Mouse (Mus musculus): ENCODE measurements around the gene Ugt1a9. TPM values are rescaled to one million over a fixed set of nuclear protein-coding genes. Genes with fewer than 3 reads are reported as not detected.

Gene Ugt1a9
- total RNA-seq, 1 experiment = not detected

DNA sequence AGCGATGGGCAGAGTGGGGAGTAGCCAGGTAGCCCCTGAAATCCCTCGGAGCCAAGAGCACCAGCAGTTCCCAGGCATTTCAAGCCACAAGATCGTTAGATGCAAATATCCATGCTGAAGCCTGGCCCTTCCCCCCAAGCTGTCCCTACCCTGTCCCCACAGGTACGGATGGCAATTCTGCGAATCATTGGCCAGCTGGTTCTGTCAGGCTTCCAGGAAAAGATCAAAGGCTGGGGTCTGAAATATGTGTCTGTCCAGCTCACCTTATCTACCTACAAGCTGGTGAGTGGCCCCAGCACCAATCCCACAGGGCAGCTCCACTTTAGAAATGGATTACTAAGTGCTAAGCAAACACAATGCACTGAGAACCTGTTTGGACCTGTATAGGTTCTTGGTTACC lies 166.7 kb downstream of the Ugt1a9 start:
- no peaks in the 10 kb centered on the region for H3K9me3 ChIP-seq (ENCODE audit: control insufficient read depth, insufficient read depth, low read depth, low read length)

DNA sequence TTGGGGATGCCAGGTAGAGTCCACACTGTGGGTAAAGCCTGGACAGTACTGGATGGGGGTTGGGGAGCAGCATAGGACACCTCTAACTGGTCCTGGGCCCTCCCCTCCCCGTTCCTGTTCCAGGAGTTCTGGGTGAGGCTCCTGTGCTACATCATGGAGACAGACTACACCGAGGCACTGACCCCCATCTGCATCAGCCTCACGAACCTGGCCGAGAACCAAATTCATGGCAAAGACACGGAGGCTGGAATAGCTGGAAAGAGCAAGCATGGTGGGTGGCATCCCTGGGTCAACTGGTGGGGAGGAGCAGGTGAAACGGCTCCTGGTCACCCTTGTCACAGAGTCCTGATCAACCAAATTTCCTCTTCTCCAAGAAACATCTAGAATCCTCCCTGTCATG lies 168.2 kb downstream of the Ugt1a9 start:
- in situ Hi-C loops (cut with MboI; ENCODE audit: low sequenced_read_pairs in 2 of 2, unreplicated experiment in 2 of 2) = no loop called here
- TF ChIP-seq ZNF384 (IDR thresholded peaks at IDR 0.05; ENCODE audit: low read depth, low read length) (no peak), HCFC1 (IDR thresholded peaks at IDR 0.05; ENCODE audit: borderline replicate concordance, insufficient read depth, low read length) (no peak), MAFK (IDR thresholded peaks at IDR 0.05; ENCODE audit: insufficient read depth, low read depth, low read length) (no peak), ZC3H11A (IDR thresholded peaks at IDR 0.05; ENCODE audit: borderline replicate concordance, low read depth, low read length) (no peak), CHD2 (IDR thresholded peaks at IDR 0.05; ENCODE audit: low read depth, low read length) (no peak)
- Histone ChIP-seq H3K9me3 (ENCODE audit: control insufficient read depth, insufficient read depth, low read depth, low read length) (no peaks in the 10 kb centered on the region), H3K4me1 (ENCODE audit: control insufficient read depth in 2 of 2, insufficient read depth in 2 of 2, low read length in 2 of 2, poor library complexity in 1 of 2) (no peaks in the 10 kb centered on the region), H3K36me3 (ENCODE audit: control insufficient read depth, insufficient read depth, low read length, poor library complexity, severe bottlenecking) (no peaks in the 10 kb centered on the region), H3K27ac (ENCODE audit: insufficient read depth, low read depth, low read length, poor library complexity, severe bottlenecking) (no peak overlapping the region), H3K4me3 (ENCODE audit: insufficient read depth in 1 of 2, low read depth in 1 of 2, low read length in 2 of 2, poor library complexity in 1 of 2, severe bottlenecking in 1 of 2) (no peak overlapping the region), H3K9ac (ENCODE audit: insufficient read depth, low read depth, low read length, poor library complexity, severe bottlenecking) (no peak overlapping the region)
- DNase-seq (ENCODE audit: low read depth, low spot score) = no peak

More for the DNA sequence above, 166.7 kb downstream of the Ugt1a9 start:
- Histone ChIP-seq H3K36me3 (ENCODE audit: control insufficient read depth, insufficient read depth, low read length, poor library complexity, severe bottlenecking) (no peaks in the 10 kb centered on the region), H3K9ac (ENCODE audit: insufficient read depth, low read depth, low read length, poor library complexity, severe bottlenecking) (no peak overlapping the region), H3K4me1 (ENCODE audit: control insufficient read depth in 2 of 2, insufficient read depth in 2 of 2, low read length in 2 of 2, poor library complexity in 1 of 2) (no peaks in the 10 kb centered on the region), H3K4me3 (ENCODE audit: insufficient read depth in 1 of 2, low read depth in 1 of 2, low read length in 2 of 2, poor library complexity in 1 of 2, severe bottlenecking in 1 of 2) (no peak overlapping the region), H3K27ac (ENCODE audit: insufficient read depth, low read depth, low read length, poor library complexity, severe bottlenecking) (no peak overlapping the region)
- TF ChIP-seq MAFK (IDR thresholded peaks at IDR 0.05; ENCODE audit: insufficient read depth, low read depth, low read length) = no peak
- TF ChIP-seq HCFC1 (IDR thresholded peaks at IDR 0.05; ENCODE audit: borderline replicate concordance, insufficient read depth, low read length) = no peak
- TF ChIP-seq CHD2 (IDR thresholded peaks at IDR 0.05; ENCODE audit: low read depth, low read length) = no peak
- no peak for TF ChIP-seq ZNF384 (IDR thresholded peaks at IDR 0.05; ENCODE audit: low read depth, low read length)
- no peak for TF ChIP-seq ZC3H11A (IDR thresholded peaks at IDR 0.05; ENCODE audit: borderline replicate concordance, low read depth, low read length)
- in situ Hi-C loops (cut with MboI; ENCODE audit: low sequenced_read_pairs in 2 of 2, unreplicated experiment in 2 of 2) = no loop called here
- DNase-seq (ENCODE audit: low read depth, low spot score) = no peak

- Histone ChIP-seq H3K27ac (ENCODE audit: insufficient read depth, low read depth, low read length, poor library complexity, severe bottlenecking) (no peak overlapping the region), H3K4me1 (ENCODE audit: control insufficient read depth in 2 of 2, insufficient read depth in 2 of 2, low read length in 2 of 2, poor library complexity in 1 of 2) (no peaks in the 10 kb centered on the region), H3K4me3 (ENCODE audit: insufficient read depth in 1 of 2, low read depth in 1 of 2, low read length in 2 of 2, poor library complexity in 1 of 2, severe bottlenecking in 1 of 2) (no peak overlapping the region), H3K9ac (ENCODE audit: insufficient read depth, low read depth, low read length, poor library complexity, severe bottlenecking) (no peak overlapping the region), H3K36me3 (ENCODE audit: control insufficient read depth, insufficient read depth, low read length, poor library complexity, severe bottlenecking) (no peaks in the 10 kb centered on the region), H3K9me3 (ENCODE audit: control insufficient read depth, insufficient read depth, low read depth, low read length) (no peaks in the 10 kb centered on the region)
- no peak for DNase-seq (ENCODE audit: low read depth, low spot score)
- TF ChIP-seq CHD2 (IDR thresholded peaks at IDR 0.05; ENCODE audit: low read depth, low read length) = no peak
- no peak for TF ChIP-seq ZC3H11A (IDR thresholded peaks at IDR 0.05; ENCODE audit: borderline replicate concordance, low read depth, low read length)
- no peak for TF ChIP-seq MAFK (IDR thresholded peaks at IDR 0.05; ENCODE audit: insufficient read depth, low read depth, low read length)
- no peak for TF ChIP-seq HCFC1 (IDR thresholded peaks at IDR 0.05; ENCODE audit: borderline replicate concordance, insufficient read depth, low read length)
- no peak for TF ChIP-seq ZNF384 (IDR thresholded peaks at IDR 0.05; ENCODE audit: low read depth, low read length)
- in situ Hi-C loops (cut with MboI; ENCODE audit: low sequenced_read_pairs in 2 of 2, unreplicated experiment in 2 of 2) = no loop called here
These were observed 169.5 kb downstream of the Ugt1a9 start for GRCm38 (mm10) chr1:88240072-88240471.

DNA sequence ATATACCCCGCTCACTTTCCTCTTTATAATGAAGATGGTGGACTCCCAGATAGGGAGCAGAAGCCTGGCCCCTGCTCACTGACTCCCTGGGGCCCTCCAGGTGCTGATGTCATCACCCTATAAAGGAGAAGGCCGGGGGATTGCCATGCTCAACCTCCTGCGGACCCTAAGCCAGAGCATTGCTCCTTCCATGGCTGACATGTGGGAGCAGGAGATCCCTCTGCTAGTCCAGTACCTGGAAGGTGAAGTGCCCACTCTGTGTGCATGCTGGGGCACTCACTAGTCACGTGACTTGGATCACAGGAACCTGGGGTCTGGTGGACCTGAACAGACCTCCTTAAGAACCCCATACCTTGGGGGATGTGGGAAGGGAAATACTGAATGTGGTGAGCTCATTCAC lies 170.0 kb downstream of the Ugt1a9 start:
- Histone ChIP-seq H3K9me3 (ENCODE audit: control insufficient read depth, insufficient read depth, low read depth, low read length) (no peaks in the 10 kb centered on the region), H3K27ac (ENCODE audit: insufficient read depth, low read depth, low read length, poor library complexity, severe bottlenecking) (no peak overlapping the region), H3K4me1 (ENCODE audit: control insufficient read depth in 2 of 2, insufficient read depth in 2 of 2, low read length in 2 of 2, poor library complexity in 1 of 2) (no peaks in the 10 kb centered on the region), H3K36me3 (ENCODE audit: control insufficient read depth, insufficient read depth, low read length, poor library complexity, severe bottlenecking) (no peaks in the 10 kb centered on the region), H3K9ac (ENCODE audit: insufficient read depth, low read depth, low read length, poor library complexity, severe bottlenecking) (no peak overlapping the region), H3K4me3 (ENCODE audit: insufficient read depth in 1 of 2, low read depth in 1 of 2, low read length in 2 of 2, poor library complexity in 1 of 2, severe bottlenecking in 1 of 2) (no peak overlapping the region)
- no peak for DNase-seq (ENCODE audit: low read depth, low spot score)
- in situ Hi-C loops (cut with MboI; ENCODE audit: low sequenced_read_pairs in 2 of 2, unreplicated experiment in 2 of 2) = no loop called here
- TF ChIP-seq HCFC1 (IDR thresholded peaks at IDR 0.05; ENCODE audit: borderline replicate concordance, insufficient read depth, low read length) (no peak), ZNF384 (IDR thresholded peaks at IDR 0.05; ENCODE audit: low read depth, low read length) (no peak), ZC3H11A (IDR thresholded peaks at IDR 0.05; ENCODE audit: borderline replicate concordance, low read depth, low read length) (no peak), MAFK (IDR thresholded peaks at IDR 0.05; ENCODE audit: insufficient read depth, low read depth, low read length) (no peak), CHD2 (IDR thresholded peaks at IDR 0.05; ENCODE audit: low read depth, low read length) (no peak)

- no peak for DNase-seq (ENCODE audit: low read depth, low spot score)
- TF ChIP-seq ZC3H11A (IDR thresholded peaks at IDR 0.05; ENCODE audit: borderline replicate concordance, low read depth, low read length) (no peak), ZNF384 (IDR thresholded peaks at IDR 0.05; ENCODE audit: low read depth, low read length) (no peak), CHD2 (IDR thresholded peaks at IDR 0.05; ENCODE audit: low read depth, low read length) (no peak), MAFK (IDR thresholded peaks at IDR 0.05; ENCODE audit: insufficient read depth, low read depth, low read length) (no peak), HCFC1 (IDR thresholded peaks at IDR 0.05; ENCODE audit: borderline replicate concordance, insufficient read depth, low read length) (no peak)
- in situ Hi-C loops (cut with MboI; ENCODE audit: low sequenced_read_pairs in 2 of 2, unreplicated experiment in 2 of 2) = no loop called here
These were observed 173.3 kb downstream of the Ugt1a9 start for GRCm38 (mm10) chr1:88243861-88244260.

More at GRCm38 (mm10) chr1:88243861-88244260, 173.3 kb downstream of the Ugt1a9 start:
- no peak overlapping the region for H3K4me3 ChIP-seq (ENCODE audit: insufficient read depth in 1 of 2, low read depth in 1 of 2, low read length in 2 of 2, poor library complexity in 1 of 2, severe bottlenecking in 1 of 2)
- no peak overlapping the region for H3K9ac ChIP-seq (ENCODE audit: insufficient read depth, low read depth, low read length, poor library complexity, severe bottlenecking)
- no peaks in the 10 kb centered on the region for H3K4me1 ChIP-seq (ENCODE audit: control insufficient read depth in 2 of 2, insufficient read depth in 2 of 2, low read length in 2 of 2, poor library complexity in 1 of 2)
- no peak overlapping the region for H3K27ac ChIP-seq (ENCODE audit: insufficient read depth, low read depth, low read length, poor library complexity, severe bottlenecking)
- H3K9me3 ChIP-seq (ENCODE audit: control insufficient read depth, insufficient read depth, low read depth, low read length) = no peaks in the 10 kb centered on the region
- H3K36me3 ChIP-seq (ENCODE audit: control insufficient read depth, insufficient read depth, low read length, poor library complexity, severe bottlenecking) = no peaks in the 10 kb centered on the region
